Mouse (Mus musculus) lung, postnatal 10 days (tissue): ENCODE results near the gene Zfyve9.

ENCODE experiments used
- DNase-seq: peaks from one replicate; pipeline ENCODE4 v3.0.0; 2021

Zfyve9 gene

GRCm38 (mm10) chr4:108780057-108780863, at the start of gene Zfyve9:
Gene Zfyve9, minus strand, starts transcription at chr4:108780798.
- DNase-seq = peak; percentile 84

GRCm38 (mm10) chr4:108826643-108827042, 46.0 kb upstream of the Zfyve9 start:
- DNase-seq = no peak

GRCm38 (mm10) chr4:108826096-108826495, 45.5 kb upstream of the Zfyve9 start:
- DNase-seq = no peak

DNA sequence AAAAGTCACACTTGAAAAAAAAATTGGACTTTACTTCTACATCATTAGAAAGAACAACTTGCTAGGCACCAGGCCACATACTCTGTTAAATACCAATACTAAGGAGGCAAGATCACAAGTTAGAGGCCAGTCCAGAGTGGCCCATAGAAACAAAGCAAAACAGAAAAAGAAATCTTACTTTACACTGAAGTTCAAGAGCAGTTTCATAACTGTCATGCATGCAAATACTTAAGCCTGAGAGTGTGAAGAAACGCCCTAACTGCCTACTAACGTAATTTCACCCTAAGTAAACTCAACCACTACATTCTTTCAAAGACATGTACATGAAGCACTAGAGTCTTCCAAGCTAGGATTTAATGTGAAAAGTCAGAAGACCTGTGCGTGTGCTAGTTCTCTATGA, 45.1 kb upstream of the Zfyve9 start:
- no peak for DNase-seq

- DNase-seq = no peak
These were observed 31.0 kb upstream of the Zfyve9 start for GRCm38 (mm10) chr4:108811550-108811949.

- no peak for DNase-seq
These were observed 30.5 kb upstream of the Zfyve9 start for GRCm38 (mm10) chr4:108811142-108811541.

DNA sequence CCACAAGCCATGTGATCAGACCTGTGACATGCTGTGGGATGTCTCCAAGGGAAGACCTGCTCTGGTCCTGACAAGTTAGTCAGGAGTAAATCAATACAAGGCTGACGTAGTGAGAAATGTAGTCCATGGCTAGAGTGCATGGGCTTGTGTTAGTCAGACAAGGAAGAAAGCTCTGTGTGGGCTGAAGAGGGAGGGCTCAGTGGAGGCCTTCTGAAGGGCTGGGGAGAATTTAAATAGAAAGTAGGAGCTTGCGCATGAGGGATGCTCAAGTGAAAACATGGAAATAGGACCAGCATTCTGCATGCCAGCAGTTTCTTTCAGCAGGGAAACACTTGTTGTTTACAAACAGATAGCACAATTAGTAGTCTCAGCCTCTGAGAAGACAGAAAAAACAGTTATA, 22.9 kb upstream of the Zfyve9 start:
- no peak for DNase-seq

- DNase-seq = peak; percentile 88
These were observed 17.7 kb upstream of the Zfyve9 start for GRCm38 (mm10) chr4:108798083-108798830.

GRCm38 (mm10) chr4:108796701-108797100, 16.1 kb upstream of the Zfyve9 start:
- DNase-seq = peak; percentile 28

- DNase-seq = no peak
These were observed 13.3 kb upstream of the Zfyve9 start for GRCm38 (mm10) chr4:108793941-108794340.

DNA sequence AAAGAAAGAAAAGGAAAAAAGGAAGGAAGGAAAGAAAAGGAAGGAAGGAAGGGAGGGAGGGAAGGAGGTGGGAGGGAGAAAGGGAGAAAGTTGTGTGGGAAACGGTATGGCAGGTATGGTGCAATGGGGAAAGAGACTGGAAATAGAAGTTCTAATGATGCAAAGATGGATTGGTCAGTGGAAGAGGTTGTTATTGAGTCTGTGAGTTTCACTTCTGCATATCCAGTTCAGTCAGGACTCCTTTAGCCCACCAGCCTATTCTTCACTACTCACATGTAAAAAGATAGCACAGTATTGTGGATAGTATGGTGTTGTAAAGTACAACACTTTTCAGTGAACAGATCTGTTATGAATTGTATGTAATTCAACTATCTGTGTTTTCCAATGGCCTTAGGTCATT, 9.9 kb upstream of the Zfyve9 start:
- DNase-seq = no peak

DNA sequence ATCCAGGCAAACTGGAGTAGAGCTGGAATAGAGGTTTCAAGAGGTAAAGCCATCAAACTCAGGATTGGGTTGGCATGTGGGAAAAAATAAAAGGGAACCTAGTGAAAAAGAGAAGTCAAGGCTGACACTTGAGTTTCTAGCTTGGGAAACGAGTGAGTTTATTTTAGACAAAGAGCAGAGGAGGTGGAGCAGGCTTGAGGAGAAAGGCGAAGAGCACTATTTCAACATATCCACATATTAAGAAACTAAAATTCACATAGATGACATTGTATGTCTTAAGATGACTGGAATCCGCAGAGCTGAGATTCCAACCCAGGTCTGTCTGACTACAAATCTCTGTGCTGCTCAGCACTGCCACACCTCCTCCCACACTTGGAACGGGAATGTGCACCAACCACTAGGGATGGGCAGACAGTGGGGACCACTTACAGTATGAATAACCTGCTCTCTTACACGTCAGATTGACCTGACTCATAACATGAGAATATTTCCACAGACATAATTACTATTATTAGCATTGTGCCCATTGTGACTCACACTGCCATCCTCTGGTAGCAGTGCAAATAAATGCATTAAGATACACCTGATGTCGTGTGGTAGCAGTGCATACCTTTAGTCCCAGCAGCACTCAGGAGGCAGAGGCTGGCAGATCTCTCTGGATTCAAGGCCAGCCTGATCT, 8.8 kb upstream of the Zfyve9 start:
- no peak for DNase-seq

DNA sequence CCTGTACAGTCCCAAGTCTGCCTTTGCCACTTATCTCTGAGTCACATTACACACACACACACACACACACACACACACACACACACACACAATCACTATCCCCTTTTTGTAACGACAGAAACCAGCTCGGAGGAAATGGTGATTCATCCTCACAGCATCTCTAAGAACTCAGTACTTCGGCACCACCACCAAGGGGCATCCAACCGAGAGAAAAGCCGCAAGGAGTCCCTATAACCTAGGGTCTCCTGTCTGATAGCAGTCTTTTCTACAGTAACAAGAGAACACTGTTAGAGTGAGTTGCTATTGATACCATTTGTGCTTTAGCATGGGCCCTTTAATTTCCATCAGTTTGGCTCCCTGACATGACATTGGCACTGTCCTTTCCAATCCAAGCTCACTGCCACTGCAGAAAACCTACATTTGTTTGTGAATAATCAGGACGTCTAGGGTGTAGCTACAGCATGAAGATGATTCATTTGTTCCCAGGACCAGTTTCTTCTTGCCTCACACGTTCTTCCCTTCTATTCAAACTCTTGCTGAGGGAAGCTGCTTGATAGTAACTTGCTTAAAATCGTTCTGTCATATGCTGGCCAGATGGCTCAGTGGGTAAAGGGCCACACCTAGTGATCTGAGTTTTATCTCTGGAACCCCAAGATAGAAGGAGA, 2.0 kb upstream of the Zfyve9 start:
- DNase-seq = no peak

DNA sequence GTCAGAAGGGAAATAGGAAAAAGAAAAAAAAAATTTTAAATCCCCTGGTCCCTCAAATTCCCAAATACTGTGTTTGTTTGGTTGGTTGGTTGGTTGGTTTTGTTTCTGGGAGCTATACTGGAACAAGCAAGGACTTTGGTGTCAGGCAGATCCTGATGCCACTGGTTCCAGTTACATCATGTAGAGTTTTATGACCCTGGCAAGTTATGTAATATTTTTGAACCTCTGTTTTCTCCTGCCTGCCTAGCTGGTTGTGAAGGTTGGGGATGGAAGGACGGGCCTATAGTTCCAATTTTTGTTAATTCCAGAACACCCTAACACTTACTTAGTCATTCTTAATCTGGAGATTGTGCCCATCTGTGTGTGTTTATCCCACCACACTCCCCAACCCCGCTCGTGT, 998 bp upstream of the Zfyve9 start:
- DNase-seq = no peak

DNA sequence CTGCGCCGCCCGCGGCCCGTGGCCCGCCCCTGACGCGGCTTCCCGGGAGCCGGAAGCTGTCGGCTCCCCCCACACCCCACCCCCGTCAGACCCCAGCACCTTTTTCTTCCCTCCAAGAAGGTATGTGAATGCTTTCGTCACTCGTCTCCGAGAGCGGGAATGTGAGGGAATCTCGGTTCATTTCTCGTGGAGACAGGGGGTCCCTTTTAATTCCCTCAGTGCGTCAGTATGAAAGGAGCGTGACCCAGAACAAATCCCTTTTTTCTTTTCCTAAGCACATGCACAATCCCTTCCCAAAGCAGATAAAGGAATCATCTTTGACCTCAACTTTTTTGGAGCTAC, 237 bp upstream of the Zfyve9 start:
- no peak for DNase-seq

GRCm38 (mm10) chr4:108779763-108780056, 888 bp downstream of the Zfyve9 start:
- DNase-seq = no peak

GRCm38 (mm10) chr4:108768527-108768926, 12.1 kb downstream of the Zfyve9 start:
- DNase-seq = no peak

DNA sequence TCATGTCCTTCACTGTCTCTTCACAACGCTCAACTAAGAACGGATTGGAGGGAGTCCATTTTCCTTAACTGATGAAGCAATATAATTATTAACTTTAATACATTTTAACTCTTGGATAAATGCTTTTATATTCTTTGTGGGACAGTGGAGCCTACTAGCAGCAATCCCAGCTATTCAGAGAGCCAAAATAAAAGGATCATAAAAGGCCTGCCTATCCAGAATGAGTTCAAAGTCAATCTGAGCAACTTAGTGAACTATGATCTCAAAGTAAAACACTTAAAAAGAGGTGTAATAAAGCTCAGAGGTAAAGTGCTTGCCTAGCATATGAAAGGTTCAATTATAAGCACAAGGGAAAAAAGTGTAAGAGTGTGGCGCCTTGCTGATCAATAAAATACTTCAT, 21.0 kb downstream of the Zfyve9 start:
- no peak for DNase-seq

GRCm38 (mm10) chr4:108746160-108746873, 34.3 kb downstream of the Zfyve9 start:
- no peak for DNase-seq

- DNase-seq = no peak
These were observed 49.0 kb downstream of the Zfyve9 start for GRCm38 (mm10) chr4:108731582-108731981.

DNA sequence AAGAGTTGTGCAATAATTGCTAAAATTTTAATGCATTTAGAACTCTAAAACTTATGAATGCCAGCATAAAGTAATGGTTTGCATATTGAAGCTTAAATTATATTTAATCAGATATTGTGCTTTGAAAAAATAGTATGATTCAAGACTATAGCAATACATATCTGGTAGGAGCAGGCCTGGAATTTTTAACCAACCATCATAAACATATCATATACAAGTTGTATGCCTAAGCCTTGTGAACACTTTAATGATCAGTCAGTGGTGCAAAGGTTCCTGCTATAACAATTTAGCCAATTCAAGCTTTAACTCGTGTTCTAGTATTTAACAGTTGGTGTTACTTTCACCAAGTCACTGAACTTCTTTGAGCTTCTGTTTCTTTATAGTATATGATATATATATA, 50.1 kb downstream of the Zfyve9 start:
- DNase-seq = no peak

DNA sequence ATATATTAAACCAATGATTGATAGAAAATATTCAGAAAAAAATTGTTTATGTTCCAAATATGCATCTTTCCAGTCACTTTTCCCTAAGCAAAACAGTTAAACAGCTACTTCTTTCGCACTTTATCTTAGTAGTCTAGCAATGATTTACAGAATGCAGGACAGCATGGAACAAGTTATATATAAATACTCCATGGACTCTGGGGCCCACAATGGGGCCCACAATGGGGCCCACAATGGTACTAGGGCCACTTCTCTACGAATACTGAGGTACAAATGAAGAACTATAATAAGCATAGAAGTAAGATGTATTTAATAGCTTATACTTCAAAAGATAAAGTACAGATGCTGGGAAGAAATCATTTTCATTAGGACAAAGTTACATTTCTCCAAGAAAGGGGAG, 56.5 kb downstream of the Zfyve9 start:
- DNase-seq = no peak

DNA sequence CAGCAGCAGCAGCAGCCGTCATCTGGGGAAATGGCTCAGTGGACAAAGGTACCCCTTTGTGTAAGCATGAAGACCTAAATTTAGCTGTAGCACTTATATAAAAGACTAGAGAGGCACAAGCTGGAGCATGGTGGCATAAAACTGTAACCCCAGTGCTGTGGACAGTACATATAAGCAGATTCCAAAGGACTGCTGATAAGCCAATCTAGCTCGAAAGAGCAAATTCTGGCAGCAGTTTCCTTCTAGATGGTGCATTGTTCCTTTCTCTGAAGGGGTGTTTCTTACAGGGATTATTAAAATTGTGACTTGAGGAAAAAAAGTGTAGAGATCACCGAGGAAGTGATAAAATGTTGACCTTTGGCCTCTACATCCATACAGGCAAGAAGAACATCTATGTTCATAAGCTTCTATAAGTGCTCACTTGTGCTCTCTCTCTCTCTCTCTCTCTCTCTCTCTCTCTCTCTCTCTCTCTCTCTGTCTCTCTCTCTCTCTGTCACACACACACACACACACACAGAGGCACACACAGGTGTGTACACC, 59.3 kb downstream of the Zfyve9 start:
- DNase-seq = no peak
